25 mouse cellular contexts compared by ENCODE assay signal in the genomic region with DNA sequence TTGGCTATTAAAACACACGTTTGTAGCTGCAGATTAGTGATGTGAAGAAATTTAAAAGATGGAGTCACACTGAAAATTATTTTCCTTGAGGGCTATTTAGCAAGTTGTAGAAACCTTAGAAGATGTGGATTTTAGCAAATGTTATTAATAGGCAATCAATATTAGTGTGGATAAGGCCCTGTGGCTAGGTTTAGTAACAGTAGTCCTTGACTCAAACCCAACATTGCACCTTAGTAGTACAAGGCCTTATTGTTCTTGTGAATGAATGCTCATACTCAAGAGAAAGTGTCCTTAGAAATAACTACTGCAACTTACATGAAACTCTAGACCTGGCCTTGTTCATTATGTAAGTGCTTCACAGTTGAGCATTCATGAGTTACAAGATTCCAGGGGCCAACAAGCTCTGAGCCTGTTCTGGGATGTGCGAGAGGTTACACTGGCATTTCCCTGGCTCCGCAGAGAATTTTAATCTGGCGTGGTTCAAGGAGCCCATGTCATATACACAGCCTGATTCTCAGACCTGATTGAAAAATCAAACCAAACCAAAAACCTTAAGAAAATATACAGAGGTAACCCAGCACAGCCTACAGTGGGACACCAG. TPM values are rescaled to one million over a fixed set of nuclear protein-coding genes. Genes with fewer than 3 reads are reported as not detected.
DNase-seq lines count a peak whose midpoint lies in the region; ATAC-seq and TF ChIP-seq lines count a peak whose summit lies in the region.
"Had no signal": no experiment of that assay in that cellular context is flagged by ENCODE, and none has a peak within 500 bp of the region (broad histone marks: within the 10 kb centered on the region; RNA-seq: fewer than 3 reads in every experiment).

No protein-coding gene starts in this region.

- H3K9me3 ChIP-seq in heart, embryonic 10.5 days = no peaks in the 10 kb centered on the region
- H3K9me3 ChIP-seq in kidney, postnatal 0 days (replicated peaks; ENCODE audit: low read length) = no peaks in the 10 kb centered on the region
- H3K9me3 ChIP-seq in kidney, embryonic 14.5 days (ENCODE audit: control insufficient read depth, low read length) = no peaks in the 10 kb centered on the region
- H3K9me3 ChIP-seq in limb, embryonic 10.5 days (replicated peaks) = no peaks in the 10 kb centered on the region
- H3K9me3 ChIP-seq: forebrain, embryonic 10.5 days; forebrain, embryonic 15.5 days; G1E; heart, embryonic 15.5 days; liver, embryonic 13.5 days; midbrain, embryonic 15.5 days; neural tube, embryonic 15.5 days had no signal

- no peaks in the 10 kb centered on the region for H3K27me3 ChIP-seq in heart, embryonic 10.5 days (ENCODE audit: insufficient read depth, poor library complexity, severe bottlenecking)
- no peaks in the 10 kb centered on the region for H3K27me3 ChIP-seq in kidney, postnatal 0 days (ENCODE audit: insufficient read depth, low read length)
- no peaks in the 10 kb centered on the region for H3K27me3 ChIP-seq in kidney, embryonic 14.5 days (ENCODE audit: control insufficient read depth, insufficient read depth, low read length)
- no peaks in the 10 kb centered on the region for H3K27me3 ChIP-seq in limb, embryonic 10.5 days (ENCODE audit: low read depth, poor library complexity, severe bottlenecking)
- H3K27me3 ChIP-seq: forebrain, embryonic 15.5 days; heart, embryonic 15.5 days; liver, embryonic 13.5 days; midbrain, embryonic 15.5 days; neural tube, embryonic 15.5 days had no signal

- H3K36me3 ChIP-seq in heart, embryonic 10.5 days = no peaks in the 10 kb centered on the region
- H3K36me3 ChIP-seq in kidney, postnatal 0 days (ENCODE audit: insufficient read depth, low read length) = no peaks in the 10 kb centered on the region
- H3K36me3 ChIP-seq in kidney, embryonic 14.5 days (ENCODE audit: control insufficient read depth, insufficient read depth, low read length) = no peaks in the 10 kb centered on the region
- H3K36me3 ChIP-seq in limb, embryonic 10.5 days = no peaks in the 10 kb centered on the region
- H3K36me3 ChIP-seq: forebrain, embryonic 10.5 days; forebrain, embryonic 15.5 days; heart, embryonic 15.5 days; liver, embryonic 13.5 days; midbrain, embryonic 15.5 days; neural tube, embryonic 15.5 days had no signal

- no peak overlapping the region for H3K4me3 ChIP-seq in heart, embryonic 10.5 days
- no peak overlapping the region for H3K4me3 ChIP-seq in kidney, postnatal 0 days (replicated peaks; ENCODE audit: low read depth, low read length)
- no peak overlapping the region for H3K4me3 ChIP-seq in kidney, embryonic 14.5 days (ENCODE audit: low read length)
- no peak overlapping the region for H3K4me3 ChIP-seq in limb, embryonic 10.5 days
- H3K4me3 ChIP-seq: forebrain, embryonic 10.5 days; forebrain, embryonic 15.5 days; heart, embryonic 15.5 days; layer of hippocampus, adult 2 months; liver, embryonic 13.5 days; midbrain, embryonic 15.5 days; neural tube, embryonic 15.5 days had no signal

- peak; percentile 16 for DNase-seq in heart, adult 11 months
- DNase-seq in heart, embryonic 10.5 days (ENCODE audit: low spot score) = no peak
- DNase-seq in kidney, postnatal 0 days (ENCODE audit: low spot score) = no peak
- no peak for DNase-seq in limb, embryonic 10.5 days (ENCODE audit: low spot score)
- no peak for DNase-seq in cerebellum, postnatal 25 days
- no peak for DNase-seq in left cerebral cortex, adult 8-10 months (ENCODE audit: low spot score in 2 of 2)
- DNase-seq: adrenal gland, postnatal 14 days; cerebellum, adult 11-12 months; cerebellum, adult 9-11 months; liver, embryonic 13.5 days; lung, adult 18-20 months; lung, postnatal 4 days; retina, postnatal 1 day; right cerebral cortex, postnatal 14 days; thymus, postnatal 4 days had no signal

- no peak overlapping the region for H3K9ac ChIP-seq in kidney, postnatal 0 days (ENCODE audit: low read depth, low read length)
- H3K9ac ChIP-seq in kidney, embryonic 14.5 days (ENCODE audit: low read depth, low read length) = no peak overlapping the region
- H3K9ac ChIP-seq: forebrain, embryonic 15.5 days; heart, embryonic 15.5 days; liver, embryonic 13.5 days; midbrain, embryonic 15.5 days; neural tube, embryonic 15.5 days had no signal

- H3K4me2 ChIP-seq in kidney, postnatal 0 days (ENCODE audit: low read length) = no peak overlapping the region
- no peak overlapping the region for H3K4me2 ChIP-seq in kidney, embryonic 14.5 days (replicated peaks; ENCODE audit: low read depth, low read length)
- H3K4me2 ChIP-seq: forebrain, embryonic 15.5 days; heart, embryonic 15.5 days; liver, embryonic 13.5 days; midbrain, embryonic 15.5 days; neural tube, embryonic 15.5 days had no signal

- no peak for TF ChIP-seq CTCF in kidney, postnatal 0 days (IDR thresholded peaks at IDR 0.05; ENCODE audit: low read depth)

- H3K27ac ChIP-seq in heart, embryonic 10.5 days = no peak overlapping the region
- peak overlapping the region; percentile 54; the same call in 1 of the 2 replicates for H3K27ac ChIP-seq in kidney, postnatal 0 days
- H3K27ac ChIP-seq in kidney, embryonic 14.5 days (ENCODE audit: low read depth, low read length) = no peak overlapping the region
- peak overlapping the region; percentile 16; the same call in 1 of the 2 replicates for H3K27ac ChIP-seq in limb, embryonic 10.5 days
- H3K27ac ChIP-seq: forebrain, embryonic 10.5 days; forebrain, embryonic 15.5 days; heart, embryonic 15.5 days; layer of hippocampus, adult 2 months; liver, embryonic 13.5 days; midbrain, embryonic 15.5 days; neural tube, embryonic 15.5 days had no signal

- no peak for ATAC-seq in kidney, postnatal 0 days (replicated peaks; ENCODE audit: low FRiP score, low read depth)
- no peak for ATAC-seq in kidney, embryonic 14.5 days (ENCODE audit: low FRiP score, low TSS enrichment)
- ATAC-seq: forebrain, embryonic 15.5 days; intestine, postnatal 0 days; lung, postnatal 0 days; midbrain, embryonic 15.5 days had no signal

- WGBS in heart, embryonic 10.5 days = 77% methylated on average over 4 of the region's 4 CpGs
- 58% methylated on average over 4 of the region's 4 CpGs for WGBS in kidney, postnatal 0 days
- 63% methylated on average over 4 of the region's 4 CpGs for WGBS in kidney, embryonic 14.5 days
- 84% methylated on average over 4 of the region's 4 CpGs for WGBS in limb, embryonic 10.5 days

- H3K4me1 ChIP-seq in heart, embryonic 10.5 days = no peaks in the 10 kb centered on the region
- H3K4me1 ChIP-seq in kidney, postnatal 0 days (replicated peaks; ENCODE audit: insufficient read depth, low read length) = no peaks in the 10 kb centered on the region; the same call in 1 of the 2 replicates
- no peaks in the 10 kb centered on the region for H3K4me1 ChIP-seq in kidney, embryonic 14.5 days (ENCODE audit: control insufficient read depth, insufficient read depth, low read length)
- H3K4me1 ChIP-seq in limb, embryonic 10.5 days = 0 out of 2 replicates have a peak, but pooled peaks cover 3% of the 10 kb centered on the region
- H3K4me1 ChIP-seq: forebrain, embryonic 15.5 days; heart, embryonic 15.5 days; midbrain, embryonic 15.5 days; neural tube, embryonic 15.5 days had no signal

RNA-seq across cellular contexts. Expression of a gene that starts 10.7 kb away (rescaled TPM):
- polyA plus RNA-seq in heart, embryonic 10.5 days (2016; fragmentation: Nextera tagmentation; extraction: Ambion mirVana) = 6.6 and 12.2 TPM in 2 replicates
- polyA plus RNA-seq in kidney, postnatal 0 days (2015; fragmentation: Nextera tagmentation; extraction: Ambion mirVana) = 27.1 and 28.3 TPM in 2 replicates
- 10.9 and 19.1 TPM in 2 replicates for polyA plus RNA-seq in kidney, embryonic 14.5 days (2014; fragmentation: Nextera tagmentation; extraction: Ambion mirVana)
- polyA plus RNA-seq in limb, embryonic 10.5 days (2016; fragmentation: Nextera tagmentation; extraction: Ambion mirVana) = 0.56 and 2.3 TPM in 2 replicates
- total RNA-seq in left cerebral cortex, adult 8-10 months (2022) = 10 to 100 TPM in 3 of 4 experiments, 1 to 10 TPM in 1; 9.1 to 13.1 (median 10.4) TPM

Comparison
In these comparisons a context has a peak if more than half of its experiments do, and no peak if none do; other contexts are left out.
1. H3K27ac ChIP-seq: peak in kidney, postnatal 0 days (single experiment) and limb, embryonic 10.5 days (single experiment); none in heart, embryonic 10.5 days (single experiment) and kidney, embryonic 14.5 days (single experiment).